ENCODE assay signal across 8 mouse cellular contexts in genomic region chrX:13243133-13244123, GRCm38 (mm10). TPM values are rescaled to one million over a fixed set of nuclear protein-coding genes. Genes with fewer than 3 reads are reported as not detected.
A peak's percentile ranks its signal among the peaks of the same experiment; 100 is the strongest.
DNase-seq lines count a peak whose midpoint lies in the region; ATAC-seq lines count a peak whose summit lies in the region.

No protein-coding gene starts in this region.

- peak overlapping the region; percentile 16; the same call in 1 of the 2 replicates for H3K4me3 ChIP-seq in embryonic facial prominence, embryonic 11.5 days (ENCODE audit: low read depth, low read length)
- peak overlapping the region; percentile 51 for H3K4me3 ChIP-seq in hindbrain, embryonic 10.5 days
- H3K4me3 ChIP-seq in liver, embryonic 12.5 days, result peak overlapping the region; percentile 56
- H3K4me3 ChIP-seq in neural tube, embryonic 12.5 days, result peak overlapping the region; percentile 20

- H3K36me3 ChIP-seq in embryonic facial prominence, embryonic 11.5 days (replicated peaks; ENCODE audit: control insufficient read depth, insufficient read depth, low read depth, low read length), result no peaks in the 10 kb centered on the region
- H3K36me3 ChIP-seq in hindbrain, embryonic 10.5 days, result no peaks in the 10 kb centered on the region
- no peaks in the 10 kb centered on the region for H3K36me3 ChIP-seq in liver, embryonic 12.5 days
- no peaks in the 10 kb centered on the region for H3K36me3 ChIP-seq in neural tube, embryonic 12.5 days

- DNase-seq in embryo, embryonic 10.5 days (ENCODE audit: low spot score), result peak; percentile 40
- DNase-seq in embryo, embryonic 9.5 days (ENCODE audit: extremely low spot score), result no peak
- DNase-seq in CD8-positive naive resting alpha-beta T cell, adult 2 months (ENCODE audit: low read depth in 2 of 2, low spot score in 2 of 2), result peak; percentile 5
- peak; percentile 23 for DNase-seq in embryonic facial prominence, embryonic 11.5 days (ENCODE audit: low spot score)
- no peak for DNase-seq in hindbrain, embryonic 10.5 days (ENCODE audit: low spot score)
- no peak for DNase-seq in natural killer cell, adult 2 months (ENCODE audit: low spot score in 2 of 2)

- H3K9ac ChIP-seq in embryonic facial prominence, embryonic 11.5 days (replicated peaks; ENCODE audit: low read length), result peak overlapping the region; percentile 67
- H3K9ac ChIP-seq in liver, embryonic 12.5 days, result peak overlapping the region; percentile 68
- peak overlapping the region; percentile 50 for H3K9ac ChIP-seq in neural tube, embryonic 12.5 days

- peak overlapping the region; percentile 35 for H3K4me2 ChIP-seq in embryonic facial prominence, embryonic 11.5 days (ENCODE audit: low read depth, low read length)
- peak overlapping the region; percentile 71 for H3K4me2 ChIP-seq in liver, embryonic 12.5 days
- peak overlapping the region; percentile 60 for H3K4me2 ChIP-seq in neural tube, embryonic 12.5 days (replicated peaks)

- ATAC-seq in embryonic facial prominence, embryonic 11.5 days (replicated peaks; ENCODE audit: insufficient number of reproducible peaks, low FRiP score, low TSS enrichment, low read depth), result peak; percentile 42; the same call in 1 of the 2 replicates
- ATAC-seq in liver, embryonic 12.5 days, result peak; percentile 57
- peak; percentile 53 for ATAC-seq in neural tube, embryonic 12.5 days (ENCODE audit: low FRiP score, low read depth)

- no peaks in the 10 kb centered on the region for H3K4me1 ChIP-seq in embryonic facial prominence, embryonic 11.5 days (ENCODE audit: control insufficient read depth, insufficient read depth, low read length)
- H3K4me1 ChIP-seq in hindbrain, embryonic 10.5 days (replicated peaks), result peaks cover 24% of the 10 kb centered on the region
- H3K4me1 ChIP-seq in liver, embryonic 12.5 days, result peaks cover 35% of the 10 kb centered on the region
- H3K4me1 ChIP-seq in neural tube, embryonic 12.5 days, result 0 out of 2 replicates have a peak, but pooled peaks cover 5% of the 10 kb centered on the region

- H3K9me3 ChIP-seq in embryonic facial prominence, embryonic 11.5 days (replicated peaks; ENCODE audit: control insufficient read depth, low read length), result no peaks in the 10 kb centered on the region
- H3K9me3 ChIP-seq in hindbrain, embryonic 10.5 days, result no peaks in the 10 kb centered on the region
- H3K9me3 ChIP-seq in liver, embryonic 12.5 days (replicated peaks), result no peaks in the 10 kb centered on the region
- H3K9me3 ChIP-seq in neural tube, embryonic 12.5 days, result no peaks in the 10 kb centered on the region

- H3K27me3 ChIP-seq in embryonic facial prominence, embryonic 11.5 days (ENCODE audit: control insufficient read depth, insufficient read depth, low read length), result no peaks in the 10 kb centered on the region
- H3K27me3 ChIP-seq in hindbrain, embryonic 10.5 days (ENCODE audit: insufficient read depth, poor library complexity, severe bottlenecking), result peaks cover 91% of the 10 kb centered on the region
- H3K27me3 ChIP-seq in liver, embryonic 12.5 days (replicated peaks), result peaks cover 12% of the 10 kb centered on the region
- H3K27me3 ChIP-seq in neural tube, embryonic 12.5 days (replicated peaks), result no peaks in the 10 kb centered on the region

- peak overlapping the region; percentile 89 for H3K27ac ChIP-seq in embryonic facial prominence, embryonic 11.5 days (replicated peaks; ENCODE audit: low read depth, low read length)
- H3K27ac ChIP-seq in hindbrain, embryonic 10.5 days, result peak overlapping the region; percentile 94
- H3K27ac ChIP-seq in liver, embryonic 12.5 days, result peak overlapping the region; percentile 84
- peak overlapping the region; percentile 91 for H3K27ac ChIP-seq in neural tube, embryonic 12.5 days

- 32% methylated on average over 15 of the region's 15 CpGs for WGBS in embryonic facial prominence, embryonic 11.5 days
- WGBS in hindbrain, embryonic 10.5 days, result 28% methylated on average over 15 of the region's 15 CpGs
- 27% methylated on average over 15 of the region's 15 CpGs for WGBS in liver, embryonic 12.5 days (ENCODE audit: insufficient replicate concordance)
- WGBS in neural tube, embryonic 12.5 days, result 21% methylated on average over 15 of the region's 15 CpGs

RNA-seq across cellular contexts. Expression of gene Ddx3x, which starts 37.3 kb away (rescaled TPM):
- 196 and 219 TPM in 2 replicates for polyA plus RNA-seq in embryonic facial prominence, embryonic 11.5 days (2014; fragmentation: Nextera tagmentation; extraction: Ambion mirVana)
- 102 and 144 TPM in 2 replicates for polyA plus RNA-seq in hindbrain, embryonic 10.5 days (2016; fragmentation: Nextera tagmentation; extraction: Ambion mirVana)
- polyA plus RNA-seq in liver, embryonic 12.5 days (2016; fragmentation: Nextera tagmentation; extraction: Ambion mirVana), result 89.7 and 94.7 TPM in 2 replicates
- 148 and 162 TPM in 2 replicates for polyA plus RNA-seq in neural tube, embryonic 12.5 days (2016; fragmentation: Nextera tagmentation; extraction: Ambion mirVana)

Comparison
In these comparisons a context has a peak if more than half of its experiments do, and no peak if none do; other contexts are left out.
1. DNase-seq: peak in embryo, embryonic 10.5 days (single experiment), CD8-positive naive resting alpha-beta T cell, adult 2 months (2 of 2) and embryonic facial prominence, embryonic 11.5 days (single experiment); none in embryo, embryonic 9.5 days (single experiment), hindbrain, embryonic 10.5 days (single experiment) and natural killer cell, adult 2 months (0 of 2).
2. Peak in every context shown above with its lines, with median percentiles within 50 percentile points of each other: ATAC-seq, H3K27ac ChIP-seq, H3K4me2 ChIP-seq, H3K4me3 ChIP-seq and H3K9ac ChIP-seq.